Mouse (Mus musculus) thymus, adult 2 months (tissue): ENCODE data around the gene Fcho2.

Experiments
- CTCF ChIP-seq: fragments of 200-500 bp; IDR thresholded peaks from 2 replicates; pipeline ENCODE4 v1.5.1; 2012; ENCODE audit warnings: mild to moderate bottlenecking, control low read depth, low read length, moderate library complexity, borderline replicate concordance; ENCODE audit not compliant: control insufficient read depth, poor library complexity, insufficient read depth; ENCODE audit errors: extremely low read depth
- POLR2A ChIP-seq: fragments of 200-500 bp; IDR thresholded peaks from 2 replicates; pipeline ENCODE4 v1.6.1; 2012; ENCODE audit warnings: mild to moderate bottlenecking, low read length, control low read depth, moderate library complexity; ENCODE audit not compliant: control insufficient read depth, poor library complexity, insufficient read depth; ENCODE audit errors: extremely low read depth

- no peak for TF ChIP-seq CTCF
- no peak for TF ChIP-seq POLR2A
Measured at GRCm38 (mm10) chr13:98845794-98846193, 30.5 kb upstream of the Fcho2 start.
